Mouse (Mus musculus): ENCODE data around the gene Gigyf1. TPM values are rescaled to one million over a fixed set of nuclear protein-coding genes. Genes with fewer than 3 reads are reported as not detected.

Gene Gigyf1
- polyA plus RNA-seq, 1 experiment from 2014 or later: 8.9 TPM

DNA sequence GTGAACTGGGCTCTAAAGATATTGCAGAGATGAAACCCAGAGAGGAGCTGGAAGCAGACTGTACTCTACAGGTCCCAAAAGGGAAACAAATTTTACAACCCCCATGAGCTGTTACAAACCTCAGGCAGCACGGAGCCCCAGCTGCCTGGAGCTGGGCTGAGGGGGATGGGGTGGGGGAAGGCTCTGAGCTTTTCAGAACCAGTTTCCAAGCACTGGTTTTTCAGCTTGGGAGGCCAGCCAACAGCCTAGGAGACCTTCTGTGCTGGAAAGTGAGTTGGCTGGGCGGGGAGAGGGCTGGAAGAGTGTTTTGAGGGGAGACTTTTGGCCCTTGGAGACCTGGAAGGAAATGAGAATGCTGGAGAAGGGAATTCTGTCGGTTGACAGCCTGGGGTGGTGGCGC is 26.8 kb upstream of the Gigyf1 start:
- Histone ChIP-seq H3K27me3 (ENCODE audit: control insufficient read depth, insufficient read depth, low read length) (peaks cover 9% of the 10 kb centered on the region), H3K36me3 (ENCODE audit: control insufficient read depth, insufficient read depth) (no peaks in the 10 kb centered on the region), H3K9ac (ENCODE audit: low read length) (no peak overlapping the region), H3K4me3 (ENCODE audit: low read length) (no peak overlapping the region), H3K4me1 (ENCODE audit: control insufficient read depth, insufficient read depth, low read length) (no peaks in the 10 kb centered on the region), H3K9me3 (replicated peaks; ENCODE audit: control insufficient read depth, low read length) (peaks cover 5% of the 10 kb centered on the region), H3K4me2 (ENCODE audit: low read depth, low read length) (no peak overlapping the region), H3K27ac (ENCODE audit: low read length) (no peak overlapping the region)
- WGBS: 43% methylated on average over 4 of the region's 4 CpGs
- ATAC-seq (replicated peaks; ENCODE audit: extremely low read depth, insufficient read depth, low FRiP score): no peak

- no peak overlapping the region for H3K9ac ChIP-seq (ENCODE audit: low read length)
- ATAC-seq (replicated peaks; ENCODE audit: extremely low read depth, insufficient read depth, low FRiP score): peak; percentile 82
- no peak overlapping the region for H3K4me3 ChIP-seq (ENCODE audit: low read length)
- no peaks in the 10 kb centered on the region for H3K9me3 ChIP-seq (replicated peaks; ENCODE audit: control insufficient read depth, low read length)
- H3K27ac ChIP-seq (ENCODE audit: low read length): peak overlapping the region; percentile 51; the same call in 1 of the 2 replicates
- WGBS: 56% methylated on average over 13 of the region's 13 CpGs
- H3K4me1 ChIP-seq (ENCODE audit: control insufficient read depth, insufficient read depth, low read length): no peaks in the 10 kb centered on the region
- H3K4me2 ChIP-seq (ENCODE audit: low read depth, low read length): no peak overlapping the region
- no peaks in the 10 kb centered on the region for H3K36me3 ChIP-seq (ENCODE audit: control insufficient read depth, insufficient read depth)
- H3K27me3 ChIP-seq (ENCODE audit: control insufficient read depth, insufficient read depth, low read length): no peaks in the 10 kb centered on the region; the same call in 1 of the 2 replicates
Measured at GRCm38 (mm10) chr5:137493831-137494230, 24.5 kb upstream of the Gigyf1 start.

- Histone ChIP-seq H3K9ac (ENCODE audit: low read length) (no peak overlapping the region), H3K27me3 (ENCODE audit: control insufficient read depth, insufficient read depth, low read length) (no peaks in the 10 kb centered on the region), H3K4me3 (ENCODE audit: low read length) (no peak overlapping the region), H3K36me3 (ENCODE audit: control insufficient read depth, insufficient read depth) (no peaks in the 10 kb centered on the region), H3K4me2 (ENCODE audit: low read depth, low read length) (no peak overlapping the region), H3K4me1 (ENCODE audit: control insufficient read depth, insufficient read depth, low read length) (peaks cover 14% of the 10 kb centered on the region), H3K9me3 (replicated peaks; ENCODE audit: control insufficient read depth, low read length) (no peaks in the 10 kb centered on the region), H3K27ac (ENCODE audit: low read length) (no peak overlapping the region)
- ATAC-seq (replicated peaks; ENCODE audit: extremely low read depth, insufficient read depth, low FRiP score): no peak
- 85% methylated on average over 7 of the region's 7 CpGs for WGBS
Measured at GRCm38 (mm10) chr5:137500186-137500585, 18.2 kb upstream of the Gigyf1 start.

DNA sequence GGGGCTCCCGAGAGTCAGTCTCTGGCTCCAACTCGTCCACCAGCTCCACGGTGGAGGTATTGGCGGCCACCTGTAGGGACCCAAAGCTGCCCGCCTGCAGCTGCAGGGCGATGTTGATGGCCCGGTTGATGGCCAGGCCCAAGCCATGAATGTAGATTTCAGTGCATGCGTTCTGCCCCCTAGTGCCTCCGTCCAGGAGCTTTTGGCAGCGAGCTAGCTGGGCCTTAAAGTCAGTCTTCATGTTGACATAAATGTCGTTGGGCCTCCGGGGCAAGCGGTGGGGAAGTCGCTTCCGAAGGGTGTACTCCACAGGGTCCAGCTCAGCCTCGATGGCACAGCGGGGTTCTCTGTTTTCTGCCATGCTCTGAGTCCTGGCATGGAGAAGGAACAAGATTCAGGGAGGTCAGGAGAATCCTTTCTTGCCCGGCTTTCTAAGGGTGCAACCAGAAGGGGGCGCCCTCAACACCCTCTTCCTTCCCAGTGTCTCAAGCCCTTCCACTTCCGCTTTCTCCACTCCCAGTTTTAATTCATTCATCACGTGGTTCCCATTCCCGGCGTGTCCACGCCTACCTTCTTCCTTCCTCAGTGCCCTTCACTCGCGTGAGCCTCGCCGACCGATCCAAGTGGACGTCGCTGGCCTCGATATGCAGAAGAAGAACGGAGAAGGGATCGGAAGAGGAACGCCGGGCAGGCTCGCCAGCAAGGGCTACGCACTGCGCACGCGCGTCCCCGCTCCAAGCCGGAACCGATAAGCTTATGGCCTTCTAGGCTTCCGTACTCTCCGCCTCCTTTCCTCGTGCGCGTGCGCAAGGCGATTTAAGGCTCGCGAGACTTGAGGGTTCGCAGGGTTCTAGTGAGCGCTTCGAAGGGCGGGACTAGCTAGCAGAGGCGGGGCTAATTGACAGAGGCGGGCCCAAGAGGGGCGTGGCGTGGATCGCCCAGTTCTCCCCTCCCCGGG is 16.4 kb upstream of the Gigyf1 start, which contains the start of gene Pop7:
Gene Pop7 (minus strand): TSS at position 810 of the 958 bp plus-strand sequence.
- WGBS: 2% methylated on average over 64 of the region's 64 CpGs
- Histone ChIP-seq H3K4me3 (ENCODE audit: low read length) (peak within 1 kb of the TSS; percentile 73), H3K4me2 (ENCODE audit: low read depth, low read length) (peak within 1 kb of the TSS; percentile 90), H3K27me3 (ENCODE audit: control insufficient read depth, insufficient read depth, low read length) (no peaks in the 10 kb centered on the region), H3K9ac (ENCODE audit: low read length) (peak within 1 kb of the TSS; percentile 95), H3K9me3 (replicated peaks; ENCODE audit: control insufficient read depth, low read length) (0 out of 2 replicates have a peak, but pooled peaks cover 3% of the 10 kb centered on the region), H3K27ac (ENCODE audit: low read length) (peak within 1 kb of the TSS; percentile 99), H3K36me3 (ENCODE audit: control insufficient read depth, insufficient read depth) (no peaks in the 10 kb centered on the region), H3K4me1 (ENCODE audit: control insufficient read depth, insufficient read depth, low read length) (peaks cover 14% of the 10 kb centered on the region)
- ATAC-seq (replicated peaks; ENCODE audit: extremely low read depth, insufficient read depth, low FRiP score): peak; percentile 96

- 0% methylated on average over 29 of the region's 30 CpGs for WGBS
- H3K4me1 ChIP-seq (ENCODE audit: control insufficient read depth, insufficient read depth, low read length): peaks cover 14% of the 10 kb centered on the region
Measured at GRCm38 (mm10) chr5:137502667-137503110, 15.7 kb upstream of the Gigyf1 start.

GRCm38 (mm10) chr5:137504041-137504440 is 14.3 kb upstream of the Gigyf1 start:
- Histone ChIP-seq H3K9ac (ENCODE audit: low read length) (no peak overlapping the region), H3K27ac (ENCODE audit: low read length) (no peak overlapping the region), H3K4me1 (ENCODE audit: control insufficient read depth, insufficient read depth, low read length) (peaks cover 14% of the 10 kb centered on the region), H3K4me2 (ENCODE audit: low read depth, low read length) (no peak overlapping the region), H3K36me3 (ENCODE audit: control insufficient read depth, insufficient read depth) (no peaks in the 10 kb centered on the region), H3K27me3 (ENCODE audit: control insufficient read depth, insufficient read depth, low read length) (no peaks in the 10 kb centered on the region), H3K4me3 (ENCODE audit: low read length) (no peak overlapping the region), H3K9me3 (replicated peaks; ENCODE audit: control insufficient read depth, low read length) (0 out of 2 replicates have a peak, but pooled peaks cover 3% of the 10 kb centered on the region)
- no peak for ATAC-seq (replicated peaks; ENCODE audit: extremely low read depth, insufficient read depth, low FRiP score)
- 75% methylated on average over 6 of the region's 6 CpGs for WGBS

More at GRCm38 (mm10) chr5:137502667-137503110, 15.7 kb upstream of the Gigyf1 start:
- peak; percentile 88 for ATAC-seq (replicated peaks; ENCODE audit: extremely low read depth, insufficient read depth, low FRiP score)
- Histone ChIP-seq H3K4me3 (ENCODE audit: low read length) (peak overlapping the region; percentile 73), H3K27ac (ENCODE audit: low read length) (peak overlapping the region; percentile 99), H3K9ac (ENCODE audit: low read length) (peak overlapping the region; percentile 77), H3K27me3 (ENCODE audit: control insufficient read depth, insufficient read depth, low read length) (no peaks in the 10 kb centered on the region), H3K9me3 (replicated peaks; ENCODE audit: control insufficient read depth, low read length) (0 out of 2 replicates have a peak, but pooled peaks cover 3% of the 10 kb centered on the region), H3K4me2 (ENCODE audit: low read depth, low read length) (peak overlapping the region; percentile 71), H3K36me3 (ENCODE audit: control insufficient read depth, insufficient read depth) (no peaks in the 10 kb centered on the region)

DNA sequence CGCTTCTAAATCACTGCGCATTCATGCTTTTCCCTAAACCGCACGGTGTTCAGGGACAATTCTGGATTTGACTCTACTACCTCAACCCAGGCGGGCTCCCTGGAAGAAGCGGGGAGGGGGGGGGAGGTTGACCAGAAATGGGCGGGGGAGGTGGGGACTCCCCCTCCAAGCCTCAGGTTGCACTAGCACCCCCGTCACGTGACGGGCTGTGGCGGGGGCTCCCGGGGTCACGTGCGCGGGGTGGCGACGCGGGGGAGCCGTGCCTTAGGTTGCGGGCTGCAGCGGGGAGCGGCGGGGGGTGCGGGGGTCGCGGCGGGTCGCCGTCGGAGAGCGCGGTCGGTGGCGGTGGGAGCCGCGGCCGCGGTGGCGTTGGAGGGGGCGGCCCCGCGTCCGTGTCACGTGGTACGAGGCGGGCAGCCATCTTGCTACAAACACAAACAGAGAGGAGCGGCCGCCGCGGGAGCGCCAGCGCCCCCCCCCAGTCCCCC is 8.3 kb upstream of the Gigyf1 start:
- Histone ChIP-seq H3K9me3 (replicated peaks; ENCODE audit: control insufficient read depth, low read length) (0 out of 2 replicates have a peak, but pooled peaks cover 3% of the 10 kb centered on the region), H3K27ac (ENCODE audit: low read length) (peak overlapping the region; percentile 88)
- 3% methylated on average over 20 of the region's 52 CpGs for WGBS

GRCm38 (mm10) chr5:137510573-137511390 is 7.6 kb upstream of the Gigyf1 start:
- H3K4me1 ChIP-seq (ENCODE audit: control insufficient read depth, insufficient read depth, low read length): peaks cover 35% of the 10 kb centered on the region
- no peaks in the 10 kb centered on the region for H3K36me3 ChIP-seq (ENCODE audit: control insufficient read depth, insufficient read depth)
- H3K27ac ChIP-seq (ENCODE audit: low read length): peak overlapping the region; percentile 88
- H3K27me3 ChIP-seq (ENCODE audit: control insufficient read depth, insufficient read depth, low read length): no peaks in the 10 kb centered on the region
- H3K9ac ChIP-seq (ENCODE audit: low read length): peak overlapping the region; percentile 99
- 0 out of 2 replicates have a peak, but pooled peaks cover 3% of the 10 kb centered on the region for H3K9me3 ChIP-seq (replicated peaks; ENCODE audit: control insufficient read depth, low read length)
- peak overlapping the region; percentile 94 for H3K4me2 ChIP-seq (ENCODE audit: low read depth, low read length)
- ATAC-seq (replicated peaks; ENCODE audit: extremely low read depth, insufficient read depth, low FRiP score): peak; percentile 33
- under 1% methylated on average over 52 of the region's 83 CpGs for WGBS
- H3K4me3 ChIP-seq (ENCODE audit: low read length): peak overlapping the region; percentile 99

More for the DNA sequence above, 8.3 kb upstream of the Gigyf1 start:
- peaks cover 35% of the 10 kb centered on the region for H3K4me1 ChIP-seq (ENCODE audit: control insufficient read depth, insufficient read depth, low read length)
- peak overlapping the region; percentile 99 for H3K4me3 ChIP-seq (ENCODE audit: low read length)
- peak overlapping the region; percentile 60 for H3K4me2 ChIP-seq (ENCODE audit: low read depth, low read length)
- ATAC-seq (replicated peaks; ENCODE audit: extremely low read depth, insufficient read depth, low FRiP score): peak; percentile 80
- H3K36me3 ChIP-seq (ENCODE audit: control insufficient read depth, insufficient read depth): no peaks in the 10 kb centered on the region
- H3K9ac ChIP-seq (ENCODE audit: low read length): peak overlapping the region; percentile 99
- no peaks in the 10 kb centered on the region for H3K27me3 ChIP-seq (ENCODE audit: control insufficient read depth, insufficient read depth, low read length)
